Mouse (Mus musculus) urinary bladder, adult 2 months (tissue): ENCODE results near the gene Abhd6. TPM values are rescaled to one million over a fixed set of nuclear protein-coding genes. Genes with fewer than 3 reads are reported as not detected.
"Not testable (repeated sequence)": the region's sequence is repeated elsewhere in the genome, so short reads cannot be mapped to it uniquely, and the experiment has no call there.

ENCODE experiments used
- DNase-seq: peaks from one replicate; pipeline ENCODE4 v3.0.0; 2022; ENCODE audit warnings: low spot score
- polyA plus RNA-seq: library from polyadenylated mRNA; depleted of rRNA; stranded (reverse); fragments of >200 nt; gene quantifications from 2 replicates; pipeline ENCODE4 v1.2.3, GENCODE M21; 2012

The Abhd6 gene
- polyA plus RNA-seq, 1 experiment: 30.7 TPM

GRCm38 (mm10) chr14:7999030-7999429, 3.7 kb upstream of the Abhd6 start:
- no peak for DNase-seq

DNA sequence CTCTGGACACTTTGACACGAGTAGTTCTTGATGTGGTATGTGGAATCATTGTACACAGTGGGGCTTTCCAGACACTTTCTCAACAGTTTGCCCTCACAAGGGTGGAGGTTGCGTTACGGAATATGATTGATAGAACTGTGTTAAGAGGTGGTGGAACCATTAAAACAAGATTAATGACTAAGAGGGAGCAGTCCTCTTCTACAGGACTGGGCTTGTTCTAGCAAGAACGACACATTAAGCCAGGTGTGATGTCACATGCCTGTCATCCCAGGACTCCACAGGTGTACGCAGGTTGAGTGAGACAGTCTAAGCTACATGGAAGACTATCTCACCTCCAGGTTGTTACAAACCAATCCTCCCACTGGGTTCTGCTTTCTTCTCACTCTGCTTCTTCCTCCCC, 3.3 kb upstream of the Abhd6 start:
- DNase-seq: no peak

DNA sequence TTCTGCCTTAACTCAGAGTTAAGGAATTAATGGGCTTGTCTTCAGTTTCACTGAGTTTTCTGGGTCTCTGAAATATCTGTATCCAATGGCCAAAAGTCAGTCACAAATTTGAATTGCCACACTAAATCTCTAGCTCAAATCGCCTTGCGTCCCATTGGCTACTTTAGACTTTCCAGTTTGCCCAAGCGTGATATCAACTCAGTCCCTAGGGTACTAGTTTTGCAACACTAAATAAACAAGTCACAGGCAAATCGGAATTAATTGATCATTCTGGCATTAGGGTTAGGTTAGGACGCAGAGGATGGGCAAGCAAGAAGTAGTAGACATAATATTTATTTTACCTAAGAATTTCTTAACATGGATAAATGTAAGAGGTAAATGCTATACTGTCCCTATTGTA, 2.5 kb upstream of the Abhd6 start:
- DNase-seq: no peak

GRCm38 (mm10) chr14:8000831-8001685, 1.6 kb upstream of the Abhd6 start:
- DNase-seq: no peak

- DNase-seq: peak; percentile 37
These were observed 480 bp downstream of the Abhd6 start for GRCm38 (mm10) chr14:8003093-8003670.

DNA sequence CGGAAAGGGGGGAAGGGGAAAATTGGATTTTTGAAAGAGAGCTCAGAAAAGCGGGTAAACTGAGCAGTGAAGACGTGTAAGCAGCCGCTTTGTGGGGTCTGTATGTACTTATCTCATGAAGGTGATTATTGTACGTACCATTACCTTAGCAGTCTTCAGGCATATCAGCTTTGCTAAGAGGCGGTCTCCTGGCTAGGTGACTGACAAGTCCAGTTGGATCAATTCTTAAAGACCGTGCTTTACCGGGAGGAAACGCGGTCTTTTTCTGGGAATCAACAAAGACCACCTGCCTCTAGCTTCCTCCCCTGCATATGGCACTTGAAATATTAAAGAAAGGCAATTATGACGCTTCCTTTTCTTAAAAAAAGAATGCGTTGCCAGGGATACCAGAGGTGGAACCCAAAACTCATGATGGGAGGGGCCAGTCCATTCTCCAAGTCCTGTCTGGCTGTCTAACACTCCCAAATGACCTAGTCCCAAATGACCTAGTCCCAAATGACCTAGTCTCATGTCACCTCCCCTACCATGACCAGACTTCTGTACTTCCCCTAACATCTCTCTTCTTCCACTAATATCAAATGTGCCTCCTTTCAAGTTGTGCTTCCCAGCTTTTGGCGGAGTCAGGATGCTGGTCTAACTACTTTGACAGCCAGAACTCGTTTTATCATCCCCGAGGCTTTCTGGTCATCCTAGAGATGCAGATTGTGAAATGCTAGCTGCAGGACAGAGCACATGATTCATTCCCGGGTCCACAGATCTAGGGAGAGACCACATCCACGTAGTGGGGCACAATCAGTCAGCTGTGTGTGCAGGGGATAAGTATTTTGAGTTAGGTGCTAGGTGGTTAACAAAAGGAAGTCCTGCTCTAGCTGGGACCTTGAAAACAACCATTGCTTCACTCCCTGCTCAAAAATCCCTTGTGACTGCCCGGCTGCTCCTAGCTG, 1.3 kb downstream of the Abhd6 start:
- no peak for DNase-seq

DNA sequence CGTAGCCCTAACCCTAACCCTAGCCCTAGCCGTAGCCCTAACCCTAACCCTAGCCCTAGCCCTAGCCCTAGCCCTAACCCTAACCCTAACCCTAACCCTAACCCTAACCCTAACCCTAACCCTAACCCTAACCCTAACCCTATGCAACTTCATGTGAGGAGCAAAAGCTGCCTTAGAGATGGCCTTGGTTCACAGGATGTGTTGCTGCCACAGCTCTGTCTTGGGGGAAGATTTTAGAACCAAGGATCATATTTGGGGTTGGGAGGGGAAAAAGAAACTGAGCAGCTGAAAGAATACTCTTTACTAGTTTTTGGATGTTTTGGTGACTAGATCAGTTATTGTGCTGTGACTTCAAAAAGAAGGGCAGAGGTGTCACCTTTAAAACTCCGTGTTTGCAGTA, 3.4 kb downstream of the Abhd6 start:
- not testable (repeated sequence) for DNase-seq

GRCm38 (mm10) chr14:8007084-8007483, 4.4 kb downstream of the Abhd6 start:
- no peak for DNase-seq

DNA sequence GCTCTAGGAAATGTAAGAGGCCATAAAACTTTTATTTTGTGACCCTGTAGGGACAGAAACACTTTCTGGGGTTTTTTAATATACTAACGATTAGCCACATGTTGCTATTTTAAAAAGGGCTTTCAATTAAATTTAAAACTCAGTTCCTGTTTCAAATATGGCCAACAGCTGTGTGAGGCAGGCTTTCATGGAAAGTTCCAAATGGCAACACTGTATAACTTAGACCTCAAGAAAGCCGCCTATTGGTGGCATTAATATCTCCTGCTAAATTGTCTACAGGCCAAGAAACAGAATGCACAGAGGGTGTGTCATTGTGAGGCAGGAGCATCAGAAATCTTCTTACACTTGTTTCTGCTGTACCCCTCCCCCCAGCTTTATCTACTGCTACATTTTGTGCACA, 4.8 kb downstream of the Abhd6 start:
- DNase-seq: no peak

DNA sequence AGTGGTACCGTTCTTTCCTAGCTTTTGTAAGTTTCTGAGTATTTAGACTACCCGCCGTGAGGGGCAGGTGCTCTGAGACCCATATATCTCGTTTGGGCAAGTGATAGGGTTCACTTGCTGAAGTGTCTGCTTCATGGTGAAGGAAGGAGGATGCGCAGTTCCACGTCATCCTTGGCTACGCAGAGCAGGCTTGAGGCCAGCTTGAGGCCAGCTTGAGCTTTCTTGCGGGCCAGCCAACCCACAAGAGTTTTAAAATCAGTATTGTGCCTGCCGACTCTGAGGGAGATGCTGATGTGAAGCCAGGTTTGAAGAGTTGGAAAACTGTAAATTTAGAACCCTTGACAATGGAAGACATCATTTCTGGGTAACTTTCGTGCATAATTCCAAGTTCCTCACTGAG, 5.2 kb downstream of the Abhd6 start:
- no peak for DNase-seq

- no peak for DNase-seq
These were observed 8.6 kb downstream of the Abhd6 start for GRCm38 (mm10) chr14:8011297-8011696.

DNA sequence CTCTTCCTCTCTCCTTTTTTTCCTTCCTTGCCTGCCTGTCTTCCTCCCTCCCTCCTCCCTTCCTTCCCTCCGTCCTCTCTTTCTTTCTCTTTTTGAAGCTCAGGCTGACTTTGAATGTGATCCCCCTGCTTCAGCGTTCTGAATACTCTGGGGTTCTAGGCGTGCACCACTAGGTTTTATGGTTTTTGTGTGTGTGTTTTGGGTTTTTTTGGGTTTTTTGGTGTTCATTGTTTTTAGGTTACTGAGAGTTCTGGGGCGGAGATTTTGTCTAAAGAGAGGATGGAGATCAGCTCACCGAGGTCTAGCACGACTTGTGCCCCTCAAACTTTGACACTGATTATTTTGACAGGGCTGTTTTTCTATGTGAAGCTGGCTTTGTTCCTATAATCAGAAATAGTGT, 9.2 kb downstream of the Abhd6 start:
- no peak for DNase-seq

GRCm38 (mm10) chr14:8015756-8016155, 13.1 kb downstream of the Abhd6 start:
- DNase-seq: no peak

DNA sequence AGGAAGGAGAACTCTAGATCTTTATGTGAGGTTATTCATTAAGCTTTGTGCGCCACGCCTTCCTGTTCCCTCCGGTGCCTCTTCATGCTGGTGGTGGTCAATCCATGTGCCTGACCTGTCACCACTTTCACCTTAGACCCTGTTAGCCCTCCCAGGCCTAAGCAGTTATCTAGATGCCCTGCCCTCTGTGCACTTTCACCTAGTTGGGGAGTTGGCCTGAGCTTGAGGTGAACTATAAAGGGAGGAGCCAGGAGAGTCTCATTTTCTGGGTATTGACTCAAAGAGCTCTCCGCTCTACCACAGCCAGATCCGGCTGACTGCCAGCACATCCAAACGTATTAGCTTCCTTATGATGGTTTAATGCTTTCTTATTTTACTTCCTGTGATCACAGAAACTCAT, 13.6 kb downstream of the Abhd6 start:
- peak; percentile 35 for DNase-seq

- DNase-seq: no peak
These were observed 14.2 kb downstream of the Abhd6 start for GRCm38 (mm10) chr14:8016951-8017350.

DNA sequence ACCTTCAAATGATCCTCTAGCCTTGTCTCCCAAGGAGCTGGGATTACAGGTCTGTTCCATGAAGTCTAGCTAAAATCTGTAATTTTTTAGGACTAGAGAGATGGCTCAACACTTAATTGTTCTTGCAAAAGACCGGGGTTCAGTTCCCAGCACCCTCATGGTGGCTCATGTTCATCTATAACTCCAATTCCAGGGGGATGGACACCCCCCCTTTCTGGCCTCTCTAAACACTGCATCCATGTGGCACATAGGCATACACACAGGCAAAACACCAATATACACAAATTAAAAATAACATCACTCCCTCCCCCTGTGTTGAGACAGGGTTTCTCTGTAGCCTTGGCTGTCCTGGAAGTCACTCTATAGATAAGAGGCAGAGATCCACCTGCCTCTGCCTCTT, 17.3 kb downstream of the Abhd6 start:
- no peak for DNase-seq

DNA sequence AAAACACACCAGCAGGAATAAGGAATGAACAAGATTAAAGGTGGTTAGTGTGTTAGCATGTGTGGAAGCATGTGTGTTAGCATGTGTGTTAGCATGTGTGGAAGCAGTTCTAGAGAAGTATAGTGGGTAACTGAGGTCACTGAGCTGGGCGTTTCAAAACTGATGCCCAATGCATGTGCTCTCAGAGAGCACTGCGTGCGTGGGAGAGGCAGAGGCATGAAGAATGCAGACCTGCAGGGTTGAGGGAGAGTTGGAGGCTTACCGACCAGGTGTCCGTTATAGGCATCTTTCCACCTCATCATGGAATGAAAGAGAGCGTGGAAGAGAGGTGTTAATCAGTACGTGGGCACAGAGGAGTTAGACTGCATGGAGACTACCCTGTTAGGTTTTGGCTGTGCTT, 17.8 kb downstream of the Abhd6 start:
- DNase-seq: no peak

DNA sequence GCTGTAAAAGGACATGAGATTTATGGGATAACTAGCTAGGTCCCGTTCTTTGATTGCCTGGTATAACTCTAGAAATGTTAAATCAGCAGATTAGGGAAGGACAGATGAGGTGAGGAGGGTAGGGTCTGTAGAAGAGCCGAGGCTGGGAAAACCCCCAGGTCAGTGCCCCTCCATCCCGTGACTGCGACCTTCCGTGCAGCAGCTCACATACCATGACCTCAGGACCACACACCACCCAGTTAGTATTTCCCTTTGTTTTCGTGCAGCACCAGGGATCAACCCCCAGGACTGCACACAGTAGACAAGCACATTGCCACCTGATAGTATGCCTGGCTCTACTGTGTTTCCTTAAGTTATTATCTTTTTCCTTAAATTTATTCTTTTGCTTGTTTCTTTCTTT, 21.8 kb downstream of the Abhd6 start:
- DNase-seq: no peak

DNA sequence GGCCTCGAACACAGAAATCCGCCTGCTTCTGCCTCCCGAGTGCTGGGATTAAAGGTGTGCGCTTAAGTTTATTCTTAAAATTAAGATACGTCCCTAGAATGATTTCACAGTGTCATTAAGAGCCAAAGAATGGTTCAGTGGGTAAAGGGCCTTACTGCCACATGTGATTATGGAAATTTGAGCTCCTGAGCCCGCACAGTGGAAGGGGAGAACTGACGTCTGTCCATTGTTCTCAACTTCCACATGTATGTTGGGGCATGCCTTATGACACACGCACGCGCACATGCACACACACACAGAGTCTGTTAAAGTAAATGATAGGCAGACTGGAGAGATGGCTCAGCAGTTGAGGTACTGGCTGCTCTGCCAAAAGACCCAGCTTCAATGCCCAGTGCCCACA, 22.2 kb downstream of the Abhd6 start:
- DNase-seq: no peak

- DNase-seq: no peak
These were observed 24.2 kb downstream of the Abhd6 start for GRCm38 (mm10) chr14:8026769-8027531.

GRCm38 (mm10) chr14:8028086-8028485, 25.4 kb downstream of the Abhd6 start:
- DNase-seq: no peak

- DNase-seq: no peak
These were observed 27.1 kb downstream of the Abhd6 start for GRCm38 (mm10) chr14:8029752-8030151.
